In genomic region chr2:180915886-180916433, GRCm38 (mm10) we compare ENCODE assay signal across 28 mouse cellular contexts. TPM values are rescaled to one million over a fixed set of nuclear protein-coding genes. Genes with fewer than 3 reads are reported as not detected.
A peak's percentile ranks its signal among the peaks of the same experiment; 100 is the strongest.
DNase-seq lines count a peak whose midpoint lies in the region; ATAC-seq and TF ChIP-seq lines count a peak whose summit lies in the region.
"Had no signal": no experiment of that assay in that cellular context is flagged by ENCODE, and none has a peak within 500 bp of the region (broad histone marks: within the 10 kb centered on the region; RNA-seq: fewer than 3 reads in every experiment).

No protein-coding gene starts in this region.

- H3K27me3 ChIP-seq in heart, embryonic 11.5 days (ENCODE audit: control insufficient read depth, insufficient read depth, low read length): no peaks in the 10 kb centered on the region
- H3K27me3 ChIP-seq in liver, adult 2 months (ENCODE audit: control insufficient read depth, insufficient read depth, low read length): no peaks in the 10 kb centered on the region
- H3K27me3 ChIP-seq in liver, embryonic 12.5 days (replicated peaks): no peaks in the 10 kb centered on the region
- no peaks in the 10 kb centered on the region for H3K27me3 ChIP-seq in midbrain, embryonic 15.5 days (replicated peaks)
- H3K27me3 ChIP-seq in midbrain, embryonic 16.5 days (ENCODE audit: control insufficient read depth, insufficient read depth, low read depth, low read length): no peaks in the 10 kb centered on the region
- H3K27me3 ChIP-seq: forebrain, embryonic 15.5 days; neural tube, embryonic 13.5 days; Patski had no signal

- TF ChIP-seq POLR2A in liver, adult 2 months (IDR thresholded peaks at IDR 0.05; ENCODE audit: extremely low read depth, insufficient read depth, low read length): no peak

- peaks cover 5% of the 10 kb centered on the region; the same call in 1 of the 2 replicates for H3K4me1 ChIP-seq in heart, embryonic 11.5 days (ENCODE audit: control insufficient read depth, insufficient read depth, low read length)
- peaks cover 18% of the 10 kb centered on the region for H3K4me1 ChIP-seq in liver, adult 2 months (ENCODE audit: control insufficient read depth, insufficient read depth, low read length)
- H3K4me1 ChIP-seq in liver, embryonic 12.5 days: peaks cover 48% of the 10 kb centered on the region
- peaks cover 33% of the 10 kb centered on the region for H3K4me1 ChIP-seq in midbrain, embryonic 15.5 days
- H3K4me1 ChIP-seq in midbrain, embryonic 16.5 days (ENCODE audit: control insufficient read depth, insufficient read depth, low read length): peaks cover 12% of the 10 kb centered on the region

- no peak for TF ChIP-seq CTCF in liver, adult 2 months (IDR thresholded peaks at IDR 0.05; ENCODE audit: low read depth, low read length)

- no peak overlapping the region for H3K4me3 ChIP-seq in heart, embryonic 11.5 days (ENCODE audit: low read depth, low read length)
- no peak overlapping the region for H3K4me3 ChIP-seq in liver, adult 2 months (ENCODE audit: insufficient read depth, low read depth, low read length)
- H3K4me3 ChIP-seq in liver, embryonic 12.5 days: no peak overlapping the region
- no peak overlapping the region for H3K4me3 ChIP-seq in midbrain, embryonic 15.5 days
- H3K4me3 ChIP-seq in midbrain, embryonic 16.5 days (ENCODE audit: low read depth, low read length): no peak overlapping the region
- H3K4me3 ChIP-seq: erythroblast, embryonic 14.5 days; forebrain, embryonic 15.5 days; heart, embryonic 10.5 days; midbrain, embryonic 10.5 days; neural tube, embryonic 13.5 days had no signal

- no peaks in the 10 kb centered on the region for H3K9me3 ChIP-seq in heart, embryonic 11.5 days (replicated peaks; ENCODE audit: control insufficient read depth, low read length)
- H3K9me3 ChIP-seq in liver, embryonic 12.5 days (replicated peaks): no peaks in the 10 kb centered on the region
- no peaks in the 10 kb centered on the region for H3K9me3 ChIP-seq in midbrain, embryonic 15.5 days
- H3K9me3 ChIP-seq in midbrain, embryonic 16.5 days (replicated peaks; ENCODE audit: control insufficient read depth, low read length, poor library complexity, severe bottlenecking): no peaks in the 10 kb centered on the region
- H3K9me3 ChIP-seq: forebrain, embryonic 15.5 days; heart, embryonic 10.5 days; midbrain, embryonic 10.5 days; neural tube, embryonic 13.5 days had no signal

- intact Hi-C loops in heart, postnatal 10 days (cut with DNase I): no loop called here

- 72% methylated on average over 3 of the region's 3 CpGs for WGBS in heart, embryonic 11.5 days (ENCODE audit: insufficient replicate concordance)
- 42% methylated on average over 3 of the region's 3 CpGs for WGBS in liver, adult 2 months
- 72% methylated on average over 3 of the region's 3 CpGs for WGBS in liver, embryonic 12.5 days (ENCODE audit: insufficient replicate concordance)
- WGBS in midbrain, embryonic 15.5 days: 84% methylated on average over 3 of the region's 3 CpGs
- 91% methylated on average over 3 of the region's 3 CpGs for WGBS in midbrain, embryonic 16.5 days

- ATAC-seq in heart, embryonic 11.5 days (replicated peaks; ENCODE audit: insufficient number of reproducible peaks, low FRiP score, low TSS enrichment): no peak
- no peak for ATAC-seq in liver, embryonic 12.5 days
- no peak for ATAC-seq in midbrain, embryonic 15.5 days (replicated peaks)
- ATAC-seq in midbrain, embryonic 16.5 days: no peak
- 0 out of 2 replicates have a peak, but pooled peaks have one; percentile 9 for ATAC-seq in megakaryocyte-erythroid progenitor cell, adult 5-6 weeks (replicated peaks; ENCODE audit: low FRiP score, low TSS enrichment, poor library complexity, severe bottlenecking)
- ATAC-seq: forebrain, embryonic 15.5 days; hindbrain, embryonic 16.5 days; Patski had no signal

- H3K79me2 ChIP-seq in liver, adult 2 months (ENCODE audit: control insufficient read depth, insufficient read depth, low read length): peaks cover 68% of the 10 kb centered on the region

- H3K4me2 ChIP-seq in heart, embryonic 11.5 days: no peak overlapping the region
- H3K4me2 ChIP-seq in liver, embryonic 12.5 days: no peak overlapping the region
- no peak overlapping the region for H3K4me2 ChIP-seq in midbrain, embryonic 15.5 days
- H3K4me2 ChIP-seq in midbrain, embryonic 16.5 days (ENCODE audit: low read length): no peak overlapping the region
- H3K4me2 ChIP-seq: forebrain, embryonic 15.5 days; neural tube, embryonic 13.5 days had no signal

- peaks cover 40% of the 10 kb centered on the region for H3K36me3 ChIP-seq in heart, embryonic 11.5 days (ENCODE audit: control insufficient read depth, insufficient read depth, low read length)
- H3K36me3 ChIP-seq in liver, adult 2 months (ENCODE audit: control insufficient read depth, insufficient read depth, low read length): peaks cover 55% of the 10 kb centered on the region
- peaks cover 82% of the 10 kb centered on the region for H3K36me3 ChIP-seq in liver, embryonic 12.5 days
- peaks cover 41% of the 10 kb centered on the region for H3K36me3 ChIP-seq in midbrain, embryonic 15.5 days (replicated peaks)
- peaks cover 17% of the 10 kb centered on the region for H3K36me3 ChIP-seq in midbrain, embryonic 16.5 days (ENCODE audit: control insufficient read depth, insufficient read depth, low read length)

- no peak for DNase-seq in heart, postnatal 10 days
- peak; percentile 15 for DNase-seq in liver, adult 2 months (ENCODE audit: extremely low read depth, low read depth, low spot score)
- DNase-seq in right cerebral cortex, postnatal 10 days (ENCODE audit: low spot score in 2 of 2): no peak
- DNase-seq: cerebellum, adult 2 months; gastrocnemius, postnatal 36 days; kidney, adult 11 months; layer of hippocampus, postnatal 36 days; lung, postnatal 14 days; right cerebral cortex, postnatal 14 days; spleen, adult 18-20 months; thymus, adult 2 months had no signal

- 0 out of 2 replicates have a peak overlapping the region, but pooled peaks have one; percentile 10 for H3K9ac ChIP-seq in heart, embryonic 11.5 days (ENCODE audit: low read depth, low read length)
- no peak overlapping the region for H3K9ac ChIP-seq in liver, adult 2 months (ENCODE audit: low read depth, low read length)
- H3K9ac ChIP-seq in liver, embryonic 12.5 days: no peak overlapping the region
- peak overlapping the region; percentile 12; the same call in 1 of the 2 replicates for H3K9ac ChIP-seq in midbrain, embryonic 15.5 days
- no peak overlapping the region for H3K9ac ChIP-seq in midbrain, embryonic 16.5 days (ENCODE audit: low read depth, low read length)
- H3K9ac ChIP-seq: forebrain, embryonic 15.5 days; liver, embryonic 14.5 days; neural tube, embryonic 13.5 days had no signal

- H3K27ac ChIP-seq in heart, embryonic 11.5 days (ENCODE audit: low read depth, low read length): no peak overlapping the region
- H3K27ac ChIP-seq in liver, adult 2 months (replicated peaks; ENCODE audit: insufficient read depth, low read depth, low read length): no peak overlapping the region
- H3K27ac ChIP-seq in liver, embryonic 12.5 days: no peak overlapping the region
- H3K27ac ChIP-seq in midbrain, embryonic 15.5 days: no peak overlapping the region
- H3K27ac ChIP-seq in midbrain, embryonic 16.5 days (ENCODE audit: low read length): no peak overlapping the region
- H3K27ac ChIP-seq: forebrain, embryonic 15.5 days; heart, embryonic 10.5 days; kidney, postnatal 0 days; liver, embryonic 14.5 days; midbrain, embryonic 10.5 days; neural tube, embryonic 13.5 days had no signal

RNA-seq across cellular contexts. Expression of gene Ythdf1, which starts 4.8 kb away (rescaled TPM):
- polyA plus RNA-seq in heart, embryonic 11.5 days (2014; fragmentation: Nextera tagmentation; extraction: Ambion mirVana): 39.8 and 43.6 TPM in 2 replicates
- total RNA-seq in heart, postnatal 10 days (2021): 10 to 100 TPM; 46.6 to 46.9 TPM
- total RNA-seq in liver, adult 2 months (2014; rRNA removed): 9.7 and 14.2 TPM in 2 replicates
- polyA plus RNA-seq in liver, adult 2 months (2012; rRNA removed): 25.7 and 35.4 TPM in 2 replicates
- polyA plus RNA-seq in liver, embryonic 12.5 days (2016; fragmentation: Nextera tagmentation; extraction: Ambion mirVana): 42.3 and 42.6 TPM in 2 replicates
- polyA plus RNA-seq in midbrain, embryonic 15.5 days (2015; fragmentation: Nextera tagmentation; extraction: Ambion mirVana): 52.0 and 52.2 TPM in 2 replicates
- 38.8 and 45.2 TPM in 2 replicates for polyA plus RNA-seq in midbrain, embryonic 16.5 days (2015; fragmentation: Nextera tagmentation; extraction: Ambion mirVana)
- 58.9 and 67.4 TPM in 2 replicates for total RNA-seq in megakaryocyte-erythroid progenitor cell, adult 5-6 weeks (2014; fragmentation: Nextera tagmentation)
- 26.4 and 38.3 TPM in 2 replicates for total RNA-seq in megakaryocyte-erythroid progenitor cell, adult 5-6 weeks (2017)

RNA-seq across cellular contexts. Expression of gene Birc7, which starts 12.9 kb away (rescaled TPM):
- 0.13 TPM in 1 of 2 replicates, not detected in the other for polyA plus RNA-seq in heart, embryonic 11.5 days (2014; fragmentation: Nextera tagmentation; extraction: Ambion mirVana)
- total RNA-seq in heart, postnatal 10 days (2021): not detected
- total RNA-seq in liver, adult 2 months (2014; rRNA removed): not detected in 2 replicates
- polyA plus RNA-seq in liver, adult 2 months (2012; rRNA removed): not detected in 2 replicates
- polyA plus RNA-seq in liver, embryonic 12.5 days (2016; fragmentation: Nextera tagmentation; extraction: Ambion mirVana): not detected in 2 replicates
- polyA plus RNA-seq in midbrain, embryonic 15.5 days (2015; fragmentation: Nextera tagmentation; extraction: Ambion mirVana): 0.10 and 0.31 TPM in 2 replicates
- polyA plus RNA-seq in midbrain, embryonic 16.5 days (2015; fragmentation: Nextera tagmentation; extraction: Ambion mirVana): not detected in 2 replicates
- total RNA-seq in megakaryocyte-erythroid progenitor cell, adult 5-6 weeks (2014; fragmentation: Nextera tagmentation): not detected in 2 replicates
- total RNA-seq in megakaryocyte-erythroid progenitor cell, adult 5-6 weeks (2017): not detected in 2 replicates
- total RNA-seq: gastrocnemius, postnatal 36 days; hematopoietic stem cell, adult 5-6 weeks; left cerebral cortex, postnatal 25 days had no signal
- polyA plus RNA-seq: C2C12; erythroblast, embryonic 14.5 days; kidney, postnatal 0 days; liver, embryonic 14.5 days; Patski had no signal

RNA-seq across cellular contexts. Expression of gene Nkain4, which starts 38.5 kb away (rescaled TPM):
- 29.3 and 34.2 TPM in 2 replicates for polyA plus RNA-seq in heart, embryonic 11.5 days (2014; fragmentation: Nextera tagmentation; extraction: Ambion mirVana)
- total RNA-seq in heart, postnatal 10 days (2021): 10 to 100 TPM; 10.4 to 16.0 TPM
- total RNA-seq in liver, adult 2 months (2014; rRNA removed): 0.13 and 1.5 TPM in 2 replicates
- polyA plus RNA-seq in liver, adult 2 months (2012; rRNA removed): 1.5 and 1.6 TPM in 2 replicates
- polyA plus RNA-seq in liver, embryonic 12.5 days (2016; fragmentation: Nextera tagmentation; extraction: Ambion mirVana): 2.4 and 3.4 TPM in 2 replicates
- polyA plus RNA-seq in midbrain, embryonic 15.5 days (2015; fragmentation: Nextera tagmentation; extraction: Ambion mirVana): 77.0 and 94.1 TPM in 2 replicates
- 66.7 and 82.7 TPM in 2 replicates for polyA plus RNA-seq in midbrain, embryonic 16.5 days (2015; fragmentation: Nextera tagmentation; extraction: Ambion mirVana)
- total RNA-seq in megakaryocyte-erythroid progenitor cell, adult 5-6 weeks (2014; fragmentation: Nextera tagmentation): not detected in 2 replicates
- total RNA-seq in megakaryocyte-erythroid progenitor cell, adult 5-6 weeks (2017): not detected in 2 replicates
- total RNA-seq: gastrocnemius, postnatal 36 days; hematopoietic stem cell, adult 5-6 weeks had no signal
- polyA plus RNA-seq: C2C12; erythroblast, embryonic 14.5 days had no signal

RNA-seq across cellular contexts. Expression of gene Arfgap1, which starts 51.1 kb away (rescaled TPM):
- polyA plus RNA-seq in heart, embryonic 11.5 days (2014; fragmentation: Nextera tagmentation; extraction: Ambion mirVana): 59.3 and 68.9 TPM in 2 replicates
- 10 to 100 TPM; 47.2 to 50.5 TPM for total RNA-seq in heart, postnatal 10 days (2021)
- total RNA-seq in liver, adult 2 months (2014; rRNA removed): 15.7 and 18.4 TPM in 2 replicates
- 22.7 and 29.0 TPM in 2 replicates for polyA plus RNA-seq in liver, adult 2 months (2012; rRNA removed)
- 47.4 and 47.6 TPM in 2 replicates for polyA plus RNA-seq in liver, embryonic 12.5 days (2016; fragmentation: Nextera tagmentation; extraction: Ambion mirVana)
- 125 and 126 TPM in 2 replicates for polyA plus RNA-seq in midbrain, embryonic 15.5 days (2015; fragmentation: Nextera tagmentation; extraction: Ambion mirVana)
- polyA plus RNA-seq in midbrain, embryonic 16.5 days (2015; fragmentation: Nextera tagmentation; extraction: Ambion mirVana): 125 and 130 TPM in 2 replicates
- 35.0 and 41.9 TPM in 2 replicates for total RNA-seq in megakaryocyte-erythroid progenitor cell, adult 5-6 weeks (2014; fragmentation: Nextera tagmentation)
- total RNA-seq in megakaryocyte-erythroid progenitor cell, adult 5-6 weeks (2017): 27.1 and 32.0 TPM in 2 replicates

Comparison
In these comparisons a context has a peak if more than half of its experiments do, and no peak if none do; other contexts are left out.
1. H3K9ac ChIP-seq: peak in heart, embryonic 11.5 days (single experiment) and midbrain, embryonic 15.5 days (single experiment); none in liver, adult 2 months (single experiment), liver, embryonic 12.5 days (single experiment) and midbrain, embryonic 16.5 days (single experiment).